Mouse (Mus musculus) intestine, embryonic 14.5 days (tissue): ENCODE data around the gene Six1. TPM values are rescaled to one million over a fixed set of nuclear protein-coding genes. Genes with fewer than 3 reads are reported as not detected.
"Not testable (repeated sequence)": the region's sequence is repeated elsewhere in the genome, so short reads cannot be mapped to it uniquely, and the experiment has no call there.

Experiments used
- ATAC-seq: fragments of 200-750 bp; cut with Nextera tagmentation; replicated peaks from 2 replicates; pipeline ENCODE4 v1.8.0; 2017; ENCODE audit warnings: low read depth, moderate number of reproducible peaks, moderate TSS enrichment, moderate library complexity; ENCODE audit not compliant: low FRiP score, low TSS enrichment
- DNase-seq: peaks from one replicate; pipeline ENCODE4 v3.0.0-alpha.2; 2018; ENCODE audit warnings: low spot score
- H3K27ac ChIP-seq: fragments of 300-500 bp; sonication (generic); 2 replicates; pipeline ENCODE4 v1.5.1; 2014; ENCODE audit warnings: low read depth, mild to moderate bottlenecking, control low read depth
- H3K27me3 ChIP-seq: fragments of 300-500 bp; sonication (generic); replicated peaks from 2 replicates; pipeline ENCODE4 v1.6.1; 2014; ENCODE audit warnings: low read length, control low read depth; ENCODE audit not compliant: control insufficient read depth, insufficient read depth
- H3K36me3 ChIP-seq: fragments of 300-500 bp; sonication (generic); 2 replicates; pipeline ENCODE4 v1.6.1; 2014; ENCODE audit warnings: low read length, control low read depth; ENCODE audit not compliant: control insufficient read depth, insufficient read depth
- H3K4me1 ChIP-seq: fragments of 300-500 bp; sonication (generic); replicated peaks from 2 replicates; pipeline ENCODE4 v1.6.1; 2014; ENCODE audit warnings: low read length, control low read depth, mixed read lengths; ENCODE audit not compliant: control insufficient read depth, insufficient read depth
- H3K4me2 ChIP-seq: fragments of 300-500 bp; sonication (generic); 2 replicates; pipeline ENCODE4 v1.6.1; 2014; ENCODE audit warnings: low read length
- H3K4me3 ChIP-seq: fragments of 300-500 bp; sonication (generic); 2 replicates; pipeline ENCODE4 v1.5.1; 2014; ENCODE audit warnings: low read depth, low read length, control low read depth, mixed read lengths
- H3K9ac ChIP-seq: fragments of 300-500 bp; sonication (generic); 2 replicates; pipeline ENCODE4 v1.6.1; 2014; ENCODE audit warnings: mild to moderate bottlenecking, low read length
- H3K9me3 ChIP-seq: fragments of 300-500 bp; sonication (generic); 2 replicates; pipeline ENCODE4 v1.6.1; 2016; ENCODE audit warnings: low read length, control low read depth; ENCODE audit not compliant: control insufficient read depth
- WGBS: fragments of 180-500 bp; shearing (Covaris S2); extraction: QIAGEN DNeasy Blood & Tissue Kit; methylation state at CpG from one replicate; pipeline ENCODE4 v1.1.7; 2014; 5-methylcytosine and 5-hydroxymethylcytosine counted together
- polyA plus RNA-seq: library from polyadenylated mRNA; unstranded; fragments of >200 nt; fragmentation: Nextera tagmentation; extraction: Ambion mirVana; gene quantifications from 2 replicates; pipeline ENCODE4 v1.2.1, GENCODE M21; 2014

Gene Six1
- polyA plus RNA-seq: not detected in 2 replicates

DNA sequence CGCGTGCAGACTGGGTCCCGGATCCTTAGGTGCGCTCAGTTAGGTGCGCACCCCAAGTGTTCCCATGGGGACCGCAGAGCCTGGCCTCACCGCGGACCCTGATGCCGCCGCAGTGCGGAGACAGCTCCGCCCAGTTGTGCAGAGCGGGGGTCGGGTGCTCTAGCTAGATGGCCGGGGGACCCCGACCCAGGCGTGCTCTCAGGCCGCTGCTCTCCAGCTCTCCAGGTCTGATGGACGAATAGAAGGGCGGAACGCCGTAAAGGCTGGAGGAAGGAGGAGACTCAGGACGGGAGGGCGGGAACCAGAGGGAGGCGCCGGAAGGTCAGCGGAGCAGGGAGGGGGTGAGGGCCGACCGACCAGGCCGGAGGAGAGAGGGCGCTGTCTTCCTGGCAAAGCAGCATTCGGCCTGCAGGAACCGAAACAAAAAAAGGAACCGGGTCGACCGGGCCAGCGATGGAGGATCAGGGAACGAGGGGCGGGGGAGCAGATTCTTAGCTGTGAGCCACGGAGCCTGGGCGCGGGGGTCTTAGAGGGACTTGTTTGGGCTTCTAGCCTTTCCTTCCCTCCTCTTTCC is at the start of gene Six1:
Six1 (minus strand) TSS at position 220 of the 574 bp plus-strand sequence.
- under 1% methylated on average over 41 of the region's 42 CpGs for WGBS
- peak; percentile 80 for DNase-seq
- H3K27ac ChIP-seq: no peak within 1 kb of the TSS
- H3K36me3 ChIP-seq: no peaks in the 10 kb centered on the region
- peaks cover 86% of the 10 kb centered on the region for H3K27me3 ChIP-seq
- H3K9me3 ChIP-seq: no peaks in the 10 kb centered on the region
- peak within 1 kb of the TSS; percentile 47 for H3K4me3 ChIP-seq
- no peaks in the 10 kb centered on the region for H3K4me1 ChIP-seq
- no peak within 1 kb of the TSS for H3K9ac ChIP-seq
- H3K4me2 ChIP-seq: peak within 1 kb of the TSS; percentile 69
- peak; percentile 79 for ATAC-seq

- H3K4me1 ChIP-seq: no peaks in the 10 kb centered on the region
- H3K9ac ChIP-seq: no peak overlapping the region
- WGBS: 76% methylated on average over 4 of the region's 4 CpGs
- peaks cover 11% of the 10 kb centered on the region for H3K36me3 ChIP-seq
- no peak overlapping the region for H3K4me2 ChIP-seq
- no peak for ATAC-seq
- DNase-seq: no peak
- H3K4me3 ChIP-seq: no peak overlapping the region
- H3K27me3 ChIP-seq: no peaks in the 10 kb centered on the region
- no peak overlapping the region for H3K27ac ChIP-seq
- H3K9me3 ChIP-seq: no peaks in the 10 kb centered on the region; the same call in 1 of the 2 replicates
Measured at GRCm38 (mm10) chr12:73098593-73098992, 44.9 kb upstream of the Six1 start.

DNA sequence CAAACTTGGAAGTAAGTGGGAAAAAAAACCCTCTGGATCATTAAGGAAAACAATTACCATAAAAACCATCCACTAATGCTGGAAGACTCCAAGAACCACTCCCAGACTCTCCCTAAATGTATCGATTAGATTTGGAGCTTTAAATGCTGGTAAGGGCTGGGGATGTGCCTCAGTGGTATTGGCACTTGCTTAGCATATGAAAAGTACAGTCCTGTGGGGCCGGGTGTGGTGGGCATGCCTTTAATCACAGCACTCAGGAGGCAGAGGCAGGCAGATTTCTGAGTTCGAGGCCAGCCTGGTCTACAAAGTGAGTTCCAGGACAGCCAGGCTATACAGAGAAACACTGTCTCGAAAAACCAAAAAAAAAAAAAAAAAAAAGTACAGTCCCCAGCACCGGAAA is 42.5 kb upstream of the Six1 start:
- H3K4me1 ChIP-seq, DNase-seq, H3K9me3 ChIP-seq, H3K27me3 ChIP-seq, H3K4me2 ChIP-seq, H3K27ac ChIP-seq, H3K4me3 ChIP-seq, H3K36me3 ChIP-seq, H3K9ac ChIP-seq, ATAC-seq: not testable (repeated sequence)
- 91% methylated on average over 5 of the region's 5 CpGs for WGBS

GRCm38 (mm10) chr12:73094605-73095004 is 40.9 kb upstream of the Six1 start:
- DNase-seq (no peak), ATAC-seq (no peak)
- no peak overlapping the region for H3K27ac ChIP-seq
- H3K27me3 ChIP-seq: no peaks in the 10 kb centered on the region
- 20% methylated on average over 2 of the region's 2 CpGs for WGBS
- H3K9ac ChIP-seq: no peak overlapping the region
- no peaks in the 10 kb centered on the region for H3K4me1 ChIP-seq
- no peak overlapping the region for H3K4me3 ChIP-seq
- no peak overlapping the region for H3K4me2 ChIP-seq
- H3K9me3 ChIP-seq: no peaks in the 10 kb centered on the region
- no peaks in the 10 kb centered on the region for H3K36me3 ChIP-seq

GRCm38 (mm10) chr12:73094189-73094588 is 40.5 kb upstream of the Six1 start:
- no peak overlapping the region for H3K4me3 ChIP-seq
- ATAC-seq (no peak), DNase-seq (no peak)
- no peaks in the 10 kb centered on the region for H3K27me3 ChIP-seq
- no peak overlapping the region for H3K9ac ChIP-seq
- no peaks in the 10 kb centered on the region for H3K9me3 ChIP-seq
- no peaks in the 10 kb centered on the region for H3K4me1 ChIP-seq
- WGBS: 77% methylated on average over 2 of the region's 2 CpGs
- no peak overlapping the region for H3K27ac ChIP-seq
- H3K36me3 ChIP-seq: no peaks in the 10 kb centered on the region
- no peak overlapping the region for H3K4me2 ChIP-seq

GRCm38 (mm10) chr12:73090672-73091335 is 37.1 kb upstream of the Six1 start:
- DNase-seq: peak; percentile 43
- no peak overlapping the region for H3K27ac ChIP-seq

GRCm38 (mm10) chr12:73088911-73089310 is 35.2 kb upstream of the Six1 start:
- H3K4me1 ChIP-seq: no peaks in the 10 kb centered on the region
- no peak overlapping the region for H3K4me2 ChIP-seq
- H3K9ac ChIP-seq: no peak overlapping the region
- DNase-seq (no peak), ATAC-seq (no peak)
- H3K27me3 ChIP-seq: no peaks in the 10 kb centered on the region
- H3K36me3 ChIP-seq: no peaks in the 10 kb centered on the region
- no peak overlapping the region for H3K4me3 ChIP-seq
- H3K27ac ChIP-seq: no peak overlapping the region
- no peaks in the 10 kb centered on the region for H3K9me3 ChIP-seq
- WGBS: 73% methylated on average over 4 of the region's 5 CpGs

More at GRCm38 (mm10) chr12:73090672-73091335, 37.1 kb upstream of the Six1 start:
- H3K36me3 ChIP-seq: no peaks in the 10 kb centered on the region
- H3K4me1 ChIP-seq: no peaks in the 10 kb centered on the region
- no peak overlapping the region for H3K9ac ChIP-seq
- H3K9me3 ChIP-seq: no peaks in the 10 kb centered on the region
- no peak overlapping the region for H3K4me3 ChIP-seq
- ATAC-seq: no peak
- WGBS: 58% methylated on average over 7 of the region's 7 CpGs
- no peak overlapping the region for H3K4me2 ChIP-seq
- no peaks in the 10 kb centered on the region for H3K27me3 ChIP-seq

DNA sequence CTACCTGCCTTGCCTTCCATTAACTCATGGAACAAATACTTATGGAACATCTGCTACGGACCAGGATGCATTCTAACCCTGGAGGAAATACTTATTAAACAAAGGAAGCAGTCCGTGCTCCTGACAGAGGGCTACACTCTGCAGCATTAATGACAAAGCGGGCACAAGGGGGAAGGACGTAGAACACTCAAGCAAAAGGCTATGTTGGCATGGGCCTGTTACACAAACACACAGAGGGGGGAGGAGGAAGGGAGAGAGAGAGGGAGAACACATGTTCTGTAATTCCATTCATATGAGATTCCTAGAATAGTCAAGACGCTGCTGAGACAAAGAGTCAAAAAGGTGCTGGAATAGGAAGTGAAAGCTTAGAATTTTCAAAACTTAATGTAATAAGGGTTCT is 34.8 kb upstream of the Six1 start:
- Histone ChIP-seq H3K9me3 (no peaks in the 10 kb centered on the region), H3K4me2 (no peak overlapping the region), H3K36me3 (no peaks in the 10 kb centered on the region), H3K27me3 (no peaks in the 10 kb centered on the region), H3K27ac (no peak overlapping the region), H3K4me1 (no peaks in the 10 kb centered on the region), H3K4me3 (no peak overlapping the region), H3K9ac (no peak overlapping the region)
- ATAC-seq (no peak), DNase-seq (no peak)
- WGBS: 62% methylated on average over 5 of the region's 5 CpGs

DNA sequence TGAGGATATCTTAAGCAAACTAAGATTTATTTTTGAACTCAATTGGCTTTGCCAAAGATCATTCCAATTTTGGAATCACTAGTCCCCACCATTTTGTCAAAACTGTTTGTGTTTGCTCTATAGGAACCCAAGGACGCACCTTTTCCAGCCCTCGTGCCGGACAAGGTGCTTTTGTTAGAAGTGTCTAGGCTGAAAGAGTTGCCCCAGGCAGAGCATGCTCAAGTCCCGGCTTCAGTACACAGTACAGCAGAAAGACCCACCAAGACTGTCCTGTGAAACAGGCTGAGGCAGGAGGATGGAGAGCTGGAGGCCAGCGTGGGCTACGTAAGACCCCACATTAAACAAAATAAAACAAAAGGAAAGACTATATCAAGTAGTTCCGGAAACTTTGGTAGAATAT is 33.4 kb upstream of the Six1 start:
- no peak for ATAC-seq
- WGBS: 95% methylated on average over 7 of the region's 7 CpGs
- Histone ChIP-seq H3K4me2 (no peak overlapping the region), H3K4me1 (no peaks in the 10 kb centered on the region), H3K9ac (no peak overlapping the region), H3K27ac (no peak overlapping the region), H3K4me3 (no peak overlapping the region), H3K27me3 (no peaks in the 10 kb centered on the region), H3K36me3 (no peaks in the 10 kb centered on the region), H3K9me3 (no peaks in the 10 kb centered on the region)
- no peak for DNase-seq
